Mouse (Mus musculus) CD4-positive, CD25-positive, alpha-beta regulatory T cell, adult 2 months (primary cell): ENCODE measurements around the gene Cnn2.
"Not testable (repeated sequence)": the region's sequence is repeated elsewhere in the genome, so short reads cannot be mapped to it uniquely, and the experiment has no call there.

ENCODE experiments used
- DNase-seq: peaks from one replicate; pipeline ENCODE4 v3.0.0-alpha.2; 2012; ENCODE audit warnings: low read depth, low spot score

Cnn2 gene

GRCm38 (mm10) chr10:79988506-79989271 is at the start of gene Cnn2:
Gene Cnn2, plus strand, starts transcription at chr10:79988584.
- DNase-seq: peak; percentile 72

- DNase-seq: no peak
These were observed 47.6 kb upstream of the Cnn2 start for GRCm38 (mm10) chr10:79940749-79941148.

GRCm38 (mm10) chr10:79942988-79943387 is 45.4 kb upstream of the Cnn2 start:
- DNase-seq: no peak

GRCm38 (mm10) chr10:79943471-79943901 is 44.9 kb upstream of the Cnn2 start:
- no peak for DNase-seq

- no peak for DNase-seq
These were observed 42.7 kb upstream of the Cnn2 start for GRCm38 (mm10) chr10:79945507-79946234.

GRCm38 (mm10) chr10:79946752-79947322 is 41.5 kb upstream of the Cnn2 start:
- no peak for DNase-seq

- DNase-seq: no peak
These were observed 40.9 kb upstream of the Cnn2 start for GRCm38 (mm10) chr10:79947502-79947901.

GRCm38 (mm10) chr10:79949873-79950272 is 38.5 kb upstream of the Cnn2 start:
- DNase-seq: no peak

GRCm38 (mm10) chr10:79950661-79951060 is 37.7 kb upstream of the Cnn2 start:
- DNase-seq: no peak

- DNase-seq: peak; percentile 61
These were observed 34.4 kb upstream of the Cnn2 start for GRCm38 (mm10) chr10:79953946-79954345.

- no peak for DNase-seq
These were observed 32.7 kb upstream of the Cnn2 start for GRCm38 (mm10) chr10:79955691-79956090.

GRCm38 (mm10) chr10:79956643-79957154 is 31.7 kb upstream of the Cnn2 start:
- no peak for DNase-seq

GRCm38 (mm10) chr10:79958140-79958816 is 30.1 kb upstream of the Cnn2 start:
- DNase-seq: peak; percentile 85

GRCm38 (mm10) chr10:79959412-79959811 is 29.0 kb upstream of the Cnn2 start:
- DNase-seq: not testable (repeated sequence)

- peak; percentile 100 for DNase-seq
These were observed 28.4 kb upstream of the Cnn2 start, which contains the start of gene Wdr18 for GRCm38 (mm10) chr10:79959847-79960601. Gene Wdr18, plus strand, starts transcription at chr10:79960152.

GRCm38 (mm10) chr10:79960671-79961294 is 27.6 kb upstream of the Cnn2 start:
- no peak for DNase-seq

- no peak for DNase-seq
These were observed 23.7 kb upstream of the Cnn2 start for GRCm38 (mm10) chr10:79964727-79965126.

- no peak for DNase-seq
These were observed 23.1 kb upstream of the Cnn2 start for GRCm38 (mm10) chr10:79965325-79965724.

- DNase-seq: no peak
These were observed 21.4 kb upstream of the Cnn2 start for GRCm38 (mm10) chr10:79966886-79967400.

GRCm38 (mm10) chr10:79968181-79968580 is 20.2 kb upstream of the Cnn2 start:
- no peak for DNase-seq
